Mouse (Mus musculus): Measurements from ENCODE around the gene Serpina3f.

- no peak for TF ChIP-seq USF1 (IDR thresholded peaks at IDR 0.05; ENCODE audit: low read depth, low read length)
- no peak for TF ChIP-seq POLR2AphosphoS2 (IDR thresholded peaks at IDR 0.05; ENCODE audit: low read length)
- no peak for TF ChIP-seq GABPA (IDR thresholded peaks at IDR 0.05; ENCODE audit: low read depth, low read length)
- TF ChIP-seq EP300 (IDR thresholded peaks at IDR 0.05; ENCODE audit: low read depth in 1 of 2, low read length in 2 of 2): no peak
- TF ChIP-seq ETS1 (IDR thresholded peaks at IDR 0.05; ENCODE audit: low read depth, low read length): no peak
- TF ChIP-seq GATA1 (IDR thresholded peaks at IDR 0.05; ENCODE audit: low read depth, low read length): no peak
- no peak for TF ChIP-seq POLR2A (IDR thresholded peaks at IDR 0.05; ENCODE audit: control insufficient read depth in 1 of 2, insufficient read depth in 1 of 2, low read depth in 1 of 2, low read length in 2 of 2, poor library complexity in 1 of 2)
- no peak for TF ChIP-seq ELF1 (IDR thresholded peaks at IDR 0.05; ENCODE audit: low read depth, low read length)
Measured at GRCm38 (mm10) chr12:104215249-104215648, 905 bp downstream of the Serpina3f start.

All from MEL (cell line).